Mouse (Mus musculus) testis, adult 2 months (tissue): Measurements from ENCODE around the gene Ghr.

Source experiments
- CTCF ChIP-seq: fragments of 200-500 bp; IDR thresholded peaks from 2 replicates; pipeline ENCODE4 v1.5.1; 2012; ENCODE audit warnings: low read depth, mild to moderate bottlenecking, inconsistent platforms, low read length, moderate library complexity; ENCODE audit not compliant: control insufficient read depth, insufficient read depth, insufficient replicate concordance
- POLR2A ChIP-seq: fragments of 200-500 bp; IDR thresholded peaks from 2 replicates; pipeline ENCODE4 v1.6.1; 2012; ENCODE audit warnings: low read depth, mild to moderate bottlenecking, inconsistent platforms, low read length, moderate library complexity; ENCODE audit not compliant: control insufficient read depth

GRCm38 (mm10) chr15:3433281-3433680 lies 150.0 kb downstream of the Ghr start:
- TF ChIP-seq CTCF (no peak), POLR2A (no peak)
